Mouse (Mus musculus) cortical plate, adult 2 months (tissue): Measurements from ENCODE around the gene Fezf1.

Experiments used
- CTCF ChIP-seq: fragments of 200-500 bp; IDR thresholded peaks from 2 replicates; pipeline ENCODE4 v1.5.1; 2011; ENCODE audit warnings: mild to moderate bottlenecking, control low read depth, low read length; ENCODE audit not compliant: insufficient read depth; ENCODE audit errors: extremely low read depth
- POLR2A ChIP-seq: fragments of 200-500 bp; IDR thresholded peaks from 2 replicates; pipeline ENCODE4 v1.6.1; 2011; ENCODE audit warnings: mild to moderate bottlenecking, low read length, control low read depth; ENCODE audit not compliant: insufficient read depth; ENCODE audit errors: extremely low read depth

DNA sequence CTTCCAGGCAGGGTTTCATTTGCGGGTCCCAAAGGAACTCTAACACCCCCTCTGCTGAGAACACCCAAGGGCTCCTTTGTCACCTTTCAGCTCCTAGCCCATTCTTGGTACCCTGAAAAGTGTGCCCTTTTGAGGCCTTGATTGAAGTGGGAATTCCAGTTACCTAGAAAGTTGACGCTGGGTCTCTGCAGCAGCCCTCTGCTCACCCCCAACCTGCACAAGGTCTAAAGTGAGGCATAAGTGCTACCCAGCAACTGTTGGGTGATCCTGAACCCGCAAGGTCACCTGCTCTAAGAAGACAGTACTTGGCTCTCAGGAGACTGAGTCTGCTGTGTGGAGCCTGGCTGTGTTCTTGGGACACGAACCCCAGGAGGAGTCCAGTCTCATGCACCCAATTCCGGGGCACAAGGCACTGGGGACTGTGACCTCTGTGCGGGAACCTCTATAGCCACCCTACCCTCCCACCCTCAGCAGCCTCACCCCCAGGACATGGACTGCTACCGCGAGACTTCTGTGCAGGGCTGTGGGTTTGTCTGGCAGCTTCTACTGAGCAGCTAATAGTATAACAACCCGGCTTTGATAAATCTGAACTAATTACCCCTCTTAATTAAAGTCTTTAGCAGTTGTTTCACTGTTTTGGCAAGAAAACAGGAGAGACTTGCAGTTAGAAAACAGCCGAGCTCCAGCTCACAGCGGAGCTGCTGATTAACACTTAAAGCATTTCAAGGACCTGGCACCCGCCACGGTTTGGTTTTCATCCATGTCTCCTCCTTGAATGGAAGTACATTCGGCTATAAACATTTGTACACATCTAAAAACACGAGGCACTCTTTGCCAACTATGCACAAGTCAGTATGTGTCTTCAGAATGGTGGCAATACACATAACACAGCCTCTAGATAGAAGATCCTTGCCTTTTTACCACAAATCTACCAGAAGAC lies 4.1 kb downstream of the Fezf1 start:
- no peak for TF ChIP-seq CTCF
- TF ChIP-seq POLR2A: no peak
